In genomic region chr2:122825406-122826236, GRCm38 (mm10) we compare ENCODE assay signal across 8 mouse cellular contexts.
DNase-seq lines count a peak whose midpoint lies in the region; ATAC-seq and TF ChIP-seq lines count a peak whose summit lies in the region.

No protein-coding gene starts in this region.

- H3K79me2 ChIP-seq in CH12.LX (replicated peaks; ENCODE audit: control insufficient read depth, extremely low read depth, insufficient read depth, poor library complexity, severe bottlenecking): no peaks in the 10 kb centered on the region

- ATAC-seq in embryonic facial prominence, embryonic 14.5 days (ENCODE audit: low read depth): peak; percentile 71; the same call in 1 of the 2 replicates
- peak; percentile 71 for ATAC-seq in lung, embryonic 15.5 days (ENCODE audit: borderline replicate concordance, extremely low read depth, low FRiP score, low TSS enrichment)

- peak; percentile 53 to 82 for TF ChIP-seq CTCF in CH12.LX (conservative IDR thresholded peaks at IDR 0.05 in 1 of 2, IDR thresholded peaks at IDR 0.05 in 1 of 2; ENCODE audit: low read depth in 2 of 2, low read length in 2 of 2)

- H3K27me3 ChIP-seq in CH12.LX (replicated peaks): no peaks in the 10 kb centered on the region
- no peaks in the 10 kb centered on the region for H3K27me3 ChIP-seq in embryonic facial prominence, embryonic 14.5 days (replicated peaks; ENCODE audit: control insufficient read depth, insufficient read depth, low read length)
- no peaks in the 10 kb centered on the region for H3K27me3 ChIP-seq in lung, embryonic 15.5 days

- dilution Hi-C loops in CH12.LX (cut with MboI; ENCODE audit: extremely low pct_ligation_motif_present, extremely low pct_unique_long_range_greater_than_20kb, low sequenced_read_pairs): no loop called here

- intact Hi-C loops in heart, postnatal 14 days (cut with DNase I): loop anchor here (2.0 kb wide), 1 partner anchor 485 kb away; no protein-coding TSS in a partner anchor

- H3K9ac ChIP-seq in CH12.LX (ENCODE audit: insufficient read depth, low read depth): no peak overlapping the region
- H3K9ac ChIP-seq in embryonic facial prominence, embryonic 14.5 days (ENCODE audit: low read depth, low read length): no peak overlapping the region; the same call in 1 of the 2 replicates
- H3K9ac ChIP-seq in lung, embryonic 15.5 days: no peak overlapping the region

- H3K27ac ChIP-seq in CH12.LX (ENCODE audit: insufficient read depth, low read depth): no peak overlapping the region
- H3K27ac ChIP-seq in embryonic facial prominence, embryonic 14.5 days (replicated peaks; ENCODE audit: low read depth, low read length): no peak overlapping the region
- H3K27ac ChIP-seq in lung, embryonic 15.5 days: 0 out of 2 replicates have a peak overlapping the region, but pooled peaks have one; percentile 11

- DNase-seq in CH12.LX (ENCODE audit: extremely low read depth): peak; percentile 31
- DNase-seq in adrenal gland, postnatal 14 days: peak; percentile 35
- peak; percentile 86 for DNase-seq in embryonic facial prominence, embryonic 14.5 days (ENCODE audit: low spot score)
- peak; percentile 47 to 58 for DNase-seq in heart, postnatal 14 days
- peak; percentile 57 for DNase-seq in layer of hippocampus, adult 11-12 months (ENCODE audit: low spot score)
- peak; percentile 81 for DNase-seq in retina, embryonic 14.5 days (ENCODE audit: low spot score)
- DNase-seq in spleen, adult 12 weeks (ENCODE audit: low spot score): no peak

- TF ChIP-seq EP300 in CH12.LX (IDR thresholded peaks at IDR 0.05; ENCODE audit: low read length): no peak

- H3K4me3 ChIP-seq in CH12.LX (replicated peaks in 1 of 3; ENCODE audit: low read depth in 2 of 3, low read length in 2 of 3, poor library complexity in 1 of 3): no peak overlapping the region
- no peak overlapping the region for H3K4me3 ChIP-seq in embryonic facial prominence, embryonic 14.5 days (ENCODE audit: low read depth, low read length)
- H3K4me3 ChIP-seq in lung, embryonic 15.5 days: 0 out of 2 replicates have a peak overlapping the region, but pooled peaks have one; percentile 5

- peak; percentile 81 for TF ChIP-seq RAD21 in CH12.LX (IDR thresholded peaks at IDR 0.05; ENCODE audit: low read depth, low read length)

- TF ChIP-seq POLR2A in CH12.LX (IDR thresholded peaks at IDR 0.05; ENCODE audit: low read depth, low read length): no peak

- H3K4me1 ChIP-seq in CH12.LX (ENCODE audit: control insufficient read depth in 1 of 2, insufficient read depth in 2 of 2): no peaks in the 10 kb centered on the region
- peaks cover 6% of the 10 kb centered on the region; the same call in 1 of the 2 replicates for H3K4me1 ChIP-seq in embryonic facial prominence, embryonic 14.5 days (ENCODE audit: control insufficient read depth, insufficient read depth, low read length)
- H3K4me1 ChIP-seq in lung, embryonic 15.5 days: peaks cover 9% of the 10 kb centered on the region; the same call in 1 of the 2 replicates

- no peaks in the 10 kb centered on the region for H3K9me3 ChIP-seq in CH12.LX (replicated peaks; ENCODE audit: low read length)
- H3K9me3 ChIP-seq in embryonic facial prominence, embryonic 14.5 days (ENCODE audit: control insufficient read depth, low read length): no peaks in the 10 kb centered on the region
- H3K9me3 ChIP-seq in lung, embryonic 15.5 days: no peaks in the 10 kb centered on the region

- no peak overlapping the region for H3K4me2 ChIP-seq in CH12.LX (ENCODE audit: insufficient read depth, low read depth, poor library complexity, severe bottlenecking)
- H3K4me2 ChIP-seq in embryonic facial prominence, embryonic 14.5 days (ENCODE audit: low read depth, low read length): peak overlapping the region; percentile 39
- peak overlapping the region; percentile 34; the same call in 1 of the 2 replicates for H3K4me2 ChIP-seq in lung, embryonic 15.5 days

- in situ Hi-C loops in CH12.LX (cut with MboI; ENCODE audit: low pct_ligation_motif_present, low pct_unique_long_range_greater_than_20kb, low sequenced_read_pairs): no loop called here

- H3K36me3 ChIP-seq in CH12.LX (replicated peaks in 1 of 2; ENCODE audit: control insufficient read depth in 1 of 2, insufficient read depth in 1 of 2, low read length in 1 of 2): no peaks in the 10 kb centered on the region
- H3K36me3 ChIP-seq in embryonic facial prominence, embryonic 14.5 days (ENCODE audit: control insufficient read depth, insufficient read depth, low read length): no peaks in the 10 kb centered on the region
- no peaks in the 10 kb centered on the region for H3K36me3 ChIP-seq in lung, embryonic 15.5 days

- 26% methylated on average over 19 of the region's 19 CpGs for WGBS in embryonic facial prominence, embryonic 14.5 days
- 28% methylated on average over 19 of the region's 19 CpGs for WGBS in lung, embryonic 15.5 days

TF ChIP-seq in CH12.LX, 34 proteins besides CTCF, POLR2A, EP300 and RAD21:
- 0 out of 2 replicates have a peak, but pooled peaks have one; percentile 32 for TF ChIP-seq MYC (IDR thresholded peaks at IDR 0.05; ENCODE audit: low read depth, low read length)
- TF ChIP-seq USF1 (IDR thresholded peaks at IDR 0.05; ENCODE audit: low read depth, low read length): no peak
- no peak for TF ChIP-seq UBTF (IDR thresholded peaks at IDR 0.05; ENCODE audit: low read depth, low read length)
- no peak for TF ChIP-seq JUND (conservative IDR thresholded peaks at IDR 0.05; ENCODE audit: low read depth, low read length)
- TF ChIP-seq SMC3 (IDR thresholded peaks at IDR 0.05; ENCODE audit: low read depth, low read length): peak; percentile 52
